Mouse (Mus musculus) inflammation-experienced regulatory T-cells (primary cell): ENCODE measurements around the gene Gon7. TPM values are rescaled to one million over a fixed set of nuclear protein-coding genes. Genes with fewer than 3 reads are reported as not detected.

Source experiments
- polyA plus RNA-seq, 2 experiments: library from polyadenylated mRNA; unstranded; fragments of 100-300 nt; shearing (Covaris generic); gene quantifications; one replicate each; pipeline ENCODE4 v1.2.1; 2017

The Gon7 gene
- polyA plus RNA-seq: 10 to 100 TPM; 19.9 to 32.4 TPM

DNA sequence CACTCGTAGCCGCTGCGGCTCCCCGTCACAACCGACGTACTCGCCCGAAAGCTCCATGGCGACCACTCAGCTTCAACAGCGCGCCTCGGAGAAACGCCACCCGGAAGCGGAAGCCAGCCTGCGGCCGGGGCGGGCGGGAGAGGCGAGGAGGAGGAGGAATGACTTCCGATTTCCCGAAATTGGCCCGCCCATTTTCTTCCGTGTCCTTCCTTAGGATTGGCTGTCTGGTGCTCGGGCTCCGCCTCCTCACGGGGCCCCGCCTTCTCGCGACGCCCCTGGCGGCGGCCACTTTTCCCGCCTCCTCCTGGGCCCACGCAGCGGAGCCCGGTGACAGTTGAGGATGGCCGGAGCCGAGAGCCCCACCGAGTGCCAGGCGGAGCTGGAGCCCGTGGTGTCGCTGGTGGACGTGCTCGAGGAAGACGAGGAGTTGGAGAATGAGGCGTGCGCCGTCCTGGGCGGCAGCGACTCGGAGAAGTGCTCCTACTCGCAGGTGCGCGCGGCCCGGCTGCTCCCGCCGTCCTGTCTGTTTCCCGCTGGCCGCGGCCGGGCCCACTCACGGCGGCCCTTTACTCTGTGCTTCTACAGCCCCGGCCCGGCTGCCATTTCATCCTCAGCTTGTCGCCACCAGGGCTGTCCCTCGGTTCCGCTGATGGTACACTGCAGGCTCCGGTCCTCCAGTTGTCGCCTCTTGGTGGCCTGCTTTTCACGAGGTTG is at the start of gene Gon7, which contains the start of the genes Gm28051 and Ubr7:
Gene Gon7 (minus strand): TSS at position 115 of the 714 bp plus-strand sequence.
Gene Gm28051 (minus strand): TSS at position 77 of the 714 bp plus-strand sequence.
Gene Ubr7 (plus strand): TSS at position 279 of the 714 bp plus-strand sequence.

GRCm38 (mm10) chr12:102758403-102758756 is 777 bp upstream of the Gon7 start, which contains the start of gene Gm20604:
Gene Gm20604 (minus strand): TSS chr12:102758672.

DNA sequence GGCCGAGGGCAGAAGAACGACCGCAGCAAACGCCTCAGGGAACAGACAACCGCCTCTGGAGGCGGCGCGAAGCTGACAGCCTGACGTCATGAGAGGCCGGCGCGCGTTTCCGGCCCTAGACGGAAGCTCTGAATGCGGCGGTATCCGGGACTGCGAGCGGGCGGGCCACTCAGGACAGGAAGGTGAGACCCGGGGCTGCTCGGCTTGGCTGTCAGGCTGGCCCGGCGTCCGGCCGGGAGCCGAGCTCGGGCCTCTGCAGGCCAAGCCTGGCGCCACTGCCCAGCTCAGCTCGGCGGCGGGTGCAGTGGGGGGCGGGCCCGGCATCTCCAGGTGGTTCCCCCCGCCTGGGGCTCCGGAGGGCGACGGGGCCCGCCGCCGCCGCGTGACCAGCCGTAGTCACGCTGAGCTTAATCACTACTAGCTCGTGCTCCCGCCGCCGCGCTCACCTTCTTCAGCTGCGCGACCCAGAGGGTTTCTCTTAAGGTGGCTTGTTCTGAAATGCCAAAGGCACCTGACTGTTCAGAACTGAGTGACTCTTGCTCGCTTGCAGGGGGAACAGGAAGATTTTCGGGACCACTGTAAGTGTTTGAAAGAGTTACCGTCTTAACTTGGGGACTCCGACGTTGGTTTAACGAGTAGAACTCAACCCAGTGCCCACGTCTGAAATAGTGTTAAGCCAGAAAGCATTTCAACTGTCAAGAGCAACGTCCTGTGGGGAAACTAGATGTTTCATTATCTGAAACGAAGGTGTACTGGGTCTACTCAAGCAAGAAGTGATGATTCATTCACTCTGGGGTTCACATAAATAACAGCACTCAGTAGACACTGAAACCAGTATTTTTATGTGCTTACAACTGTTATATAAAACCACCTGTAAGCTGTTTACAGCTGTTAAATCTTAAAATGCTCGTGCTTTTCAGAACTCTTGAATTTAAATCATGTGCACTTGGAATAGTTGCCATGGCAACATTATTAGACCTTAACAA is 13.7 kb downstream of the Gon7 start, which contains the start of the genes Moap1 and Tmem251:
Gene Moap1 (minus strand): TSS at position 73 of the 986 bp plus-strand sequence.
Gene Tmem251 (plus strand): TSS at position 174 of the 986 bp plus-strand sequence.

DNA sequence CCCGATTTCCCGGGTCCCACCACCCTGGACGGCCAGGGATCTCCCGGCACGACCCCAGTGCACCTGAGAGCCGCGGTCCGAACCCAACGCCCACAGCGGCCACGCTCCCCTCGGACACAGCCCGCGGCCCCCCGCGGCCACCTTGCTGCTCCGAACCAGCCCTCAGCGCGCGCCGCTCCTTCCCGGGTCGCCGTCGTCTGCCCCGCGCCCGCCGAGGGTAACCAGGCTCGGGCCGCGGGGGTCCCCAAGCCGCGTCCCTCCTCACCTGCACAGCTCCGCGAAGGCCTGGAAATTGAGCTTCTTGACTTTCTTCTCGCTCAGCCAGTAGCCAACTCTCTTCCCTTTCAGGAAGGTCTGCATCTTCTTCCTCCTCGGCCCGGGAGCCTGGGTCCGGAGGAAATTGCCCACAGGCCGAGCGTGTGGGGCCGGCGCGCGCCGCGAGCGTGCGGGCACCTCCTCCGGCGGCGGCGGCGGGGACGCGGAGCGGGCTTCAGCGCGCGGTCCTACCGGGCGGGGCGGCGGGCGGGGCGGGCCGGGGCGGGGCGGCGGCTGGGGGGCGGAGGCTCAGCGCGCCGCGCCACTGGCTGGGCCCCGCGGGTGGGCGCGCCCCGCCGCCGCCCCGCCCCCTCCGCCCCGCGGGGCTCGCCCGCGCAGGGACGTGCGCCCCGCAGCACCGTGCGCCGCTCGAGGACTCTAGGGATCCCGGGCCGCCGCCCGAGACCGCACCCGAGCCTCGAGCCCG is 53.0 kb downstream of the Gon7 start, which contains the start of gene Itpk1:
Gene Itpk1 (minus strand): TSS at position 474 of the 742 bp plus-strand sequence.

Other genes with a start within 250 kb of the Gon7 start
- gene Chga, start 202.8 kb downstream of the Gon7 start, polyA plus RNA-seq: under 1 TPM in 1 of 2 experiments, not detected in 1; 0.64 TPM
- 10 to 100 TPM; 52.8 to 54.7 TPM for gene Itpk1, start 52.9 kb downstream of the Gon7 start, polyA plus RNA-seq
- gene Moap1, start 14.1 kb downstream of the Gon7 start, polyA plus RNA-seq: 1 to 10 TPM; 5.6 to 7.7 TPM
- 10 to 100 TPM; 19.1 to 20.0 TPM for gene Tmem251, start 14.0 kb downstream of the Gon7 start, polyA plus RNA-seq
- not detected for gene Gm28051, start within 50 bp of the Gon7 start, polyA plus RNA-seq
- gene Ubr7, start 164 bp upstream of the Gon7 start, polyA plus RNA-seq: 10 to 100 TPM; 28.1 to 35.4 TPM
- 10 to 100 TPM in 1 of 2 experiments, 1 to 10 TPM in 1; 7.6 to 12.1 TPM for gene Gm20604, start 869 bp upstream of the Gon7 start, polyA plus RNA-seq
- gene Btbd7, start 120.7 kb upstream of the Gon7 start, polyA plus RNA-seq: 10 to 100 TPM; 14.6 to 16.3 TPM
- 1 to 10 TPM in 1 of 2 experiments, not detected in 1; 1.3 TPM for gene Cox8c, start 141.5 kb upstream of the Gon7 start, polyA plus RNA-seq
- gene Unc79, start 191.1 kb upstream of the Gon7 start, polyA plus RNA-seq: 1 to 10 TPM in 1 of 2 experiments, under 1 TPM in 1; 0.66 to 1.4 TPM